Mouse (Mus musculus) limb, embryonic 14.5 days (tissue): ENCODE data around the gene Rcn3. TPM values are rescaled to one million over a fixed set of nuclear protein-coding genes. Genes with fewer than 3 reads are reported as not detected.
A peak's percentile ranks its signal among the peaks of the same experiment; 100 is the strongest.

ENCODE experiments used
- ATAC-seq: fragments of 200-750 bp; cut with Nextera tagmentation; 2 replicates; pipeline ENCODE4 v1.8.0; 2017; ENCODE audit warnings: low read depth, moderate number of reproducible peaks, moderate TSS enrichment; ENCODE audit not compliant: low FRiP score
- DNase-seq: peaks from one replicate; pipeline ENCODE4 v3.0.0-alpha.2; 2015; ENCODE audit warnings: low spot score
- H3K27ac ChIP-seq: fragments of 300-500 bp; sonication (generic); replicated peaks from 2 replicates; pipeline ENCODE4 v1.5.1; 2014; ENCODE audit warnings: low read depth, mild to moderate bottlenecking, low read length, moderate library complexity, mixed read lengths
- H3K27me3 ChIP-seq: fragments of 300-500 bp; sonication (generic); 2 replicates; pipeline ENCODE4 v1.6.1; 2014; ENCODE audit warnings: low read length, mixed read lengths; ENCODE audit not compliant: control insufficient read depth, insufficient read depth
- H3K36me3 ChIP-seq: fragments of 300-500 bp; sonication (generic); 2 replicates; pipeline ENCODE4 v1.6.1; 2014; ENCODE audit warnings: mild to moderate bottlenecking, low read length, moderate library complexity, mixed read lengths; ENCODE audit not compliant: control insufficient read depth, insufficient read depth
- H3K4me1 ChIP-seq: fragments of 300-500 bp; sonication (generic); 2 replicates; pipeline ENCODE4 v1.6.1; 2014; ENCODE audit warnings: antibody characterized with exemption, low read length, mixed read lengths; ENCODE audit not compliant: control insufficient read depth, insufficient read depth
- H3K4me2 ChIP-seq: fragments of 300-500 bp; sonication (generic); replicated peaks from 2 replicates; pipeline ENCODE4 v1.6.1; 2014; ENCODE audit warnings: low read depth, mild to moderate bottlenecking, low read length, moderate library complexity; ENCODE audit not compliant: severe bottlenecking
- H3K4me3 ChIP-seq: fragments of 300-500 bp; sonication (generic); replicated peaks from 2 replicates; pipeline ENCODE4 v1.5.1; 2014; ENCODE audit warnings: low read length
- H3K9ac ChIP-seq: fragments of 300-500 bp; sonication (generic); 2 replicates; pipeline ENCODE4 v1.6.1; 2014; ENCODE audit warnings: mild to moderate bottlenecking, low read depth, low read length, moderate library complexity; ENCODE audit not compliant: severe bottlenecking
- H3K9me3 ChIP-seq: fragments of 300-500 bp; sonication (generic); 2 replicates; pipeline ENCODE4 v1.6.1; 2016; ENCODE audit warnings: low read length; ENCODE audit not compliant: control insufficient read depth
- POLR2A ChIP-seq: fragments of 200-500 bp; IDR thresholded peaks from 2 replicates; pipeline ENCODE4 v1.8.0; 2012; ENCODE audit warnings: inconsistent platforms, mild to moderate bottlenecking, moderate library complexity, borderline replicate concordance; ENCODE audit not compliant: insufficient read depth, insufficient read length; ENCODE audit errors: extremely low read depth
- WGBS: fragments of 180-500 bp; shearing (Covaris S2); extraction: QIAGEN DNeasy Blood & Tissue Kit; methylation state at CpG from one replicate; pipeline ENCODE4 v1.1.7; 2014; 5-methylcytosine and 5-hydroxymethylcytosine counted together
- polyA plus RNA-seq, 2 experiments: library from polyadenylated mRNA; depleted of rRNA in 1 of 2; stranded (reverse) in 1 of 2; unstranded in 1 of 2; fragments of >200 nt; fragmentation: Nextera tagmentation in 1 of 2; extraction: Ambion mirVana in 1 of 2; gene quantifications; 2 replicates each; pipeline versions ENCODE4 v1.2.1 to v1.2.3; 2012 to 2014

Rcn3 gene
- polyA plus RNA-seq, 2 experiments: 577 to 679 TPM

DNA sequence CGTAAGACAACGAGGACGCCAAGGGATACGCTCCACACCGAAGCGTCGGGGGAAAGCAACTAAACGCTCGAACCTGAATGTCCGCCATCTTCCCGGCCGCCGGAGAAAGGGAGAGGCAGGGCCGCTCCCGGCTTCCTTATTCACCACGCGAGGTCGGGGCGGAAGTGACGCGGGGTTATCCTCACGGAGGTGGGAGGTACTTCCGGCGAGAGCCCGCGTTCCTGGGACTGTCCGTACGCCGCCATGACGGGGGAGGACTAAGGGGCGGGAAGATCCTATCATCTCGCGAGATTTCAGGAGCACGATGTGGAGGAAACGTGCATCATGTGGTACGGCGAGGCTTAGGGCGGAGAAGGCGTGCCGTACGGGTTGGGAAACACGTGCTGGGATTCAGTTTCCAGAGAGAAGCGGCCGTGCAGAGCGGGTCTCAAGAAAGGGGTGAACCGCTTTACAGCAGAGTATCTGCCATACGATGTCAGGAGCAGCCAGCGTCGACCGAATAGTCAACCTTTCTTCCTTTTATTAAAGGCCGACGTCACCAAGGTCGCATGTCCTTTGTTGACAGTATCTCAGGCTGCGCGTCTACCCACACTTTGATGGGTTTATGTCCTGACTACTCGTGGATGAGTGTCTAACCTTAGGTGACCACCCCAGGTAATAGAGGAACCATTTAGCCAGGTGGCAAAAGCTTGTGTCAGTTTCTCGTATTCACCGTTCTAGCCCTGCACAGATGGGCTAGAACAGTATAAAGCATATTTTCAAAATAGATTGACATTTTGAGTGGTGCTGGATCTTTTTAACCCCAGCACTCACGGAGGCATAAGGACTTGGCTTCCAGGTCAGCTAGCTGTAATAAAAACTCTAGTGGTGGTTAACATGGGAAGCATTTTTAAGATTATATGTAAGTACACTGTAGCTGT lies 32.5 kb upstream of the Rcn3 start, which contains the start of gene Rps11:
Gene Rps11 (minus strand): TSS at position 216 of the 920 bp plus-strand sequence.
- H3K9me3 ChIP-seq: no peaks in the 10 kb centered on the region
- peaks cover 33% of the 10 kb centered on the region for H3K4me1 ChIP-seq
- peak; percentile 80 for ATAC-seq
- peak within 1 kb of the TSS; percentile 97 for H3K4me3 ChIP-seq
- no peaks in the 10 kb centered on the region for H3K27me3 ChIP-seq
- under 1% methylated on average over 59 of the region's 59 CpGs for WGBS
- peaks cover 68% of the 10 kb centered on the region for H3K36me3 ChIP-seq
- peak; percentile 99 for DNase-seq
- H3K9ac ChIP-seq: peak within 1 kb of the TSS; percentile 98
- peak within 1 kb of the TSS; percentile 93 for H3K4me2 ChIP-seq
- H3K27ac ChIP-seq: peak within 1 kb of the TSS; percentile 90
- peak; percentile 75; the same call in 1 of the 2 replicates for TF ChIP-seq POLR2A

DNA sequence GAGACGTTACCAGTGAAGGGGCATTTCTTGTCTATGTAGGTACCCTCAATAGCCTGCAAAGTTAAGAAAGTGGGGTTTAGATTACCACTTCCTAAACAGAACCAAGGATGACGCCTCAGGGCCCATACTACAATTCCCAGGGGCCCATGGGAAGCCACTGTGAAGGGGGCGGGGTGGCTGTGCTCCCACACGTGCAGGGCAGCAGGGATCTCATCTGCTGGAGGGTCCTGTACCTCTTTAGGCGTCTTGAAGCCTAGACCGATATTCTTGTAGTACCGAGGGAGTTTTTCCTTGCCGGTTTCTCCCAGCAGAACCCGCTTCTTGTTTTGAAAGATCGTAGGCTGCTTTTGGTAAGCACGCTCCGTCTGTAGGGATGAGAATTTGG lies 31.2 kb upstream of the Rcn3 start:
- DNase-seq: no peak
- Histone ChIP-seq H3K27me3 (no peaks in the 10 kb centered on the region), H3K4me1 (peaks cover 31% of the 10 kb centered on the region), H3K36me3 (peaks cover 74% of the 10 kb centered on the region), H3K9ac (peak overlapping the region; percentile 98), H3K27ac (peak overlapping the region; percentile 90; the same call in 1 of the 2 replicates), H3K9me3 (no peaks in the 10 kb centered on the region), H3K4me2 (peak overlapping the region; percentile 93), H3K4me3 (peak overlapping the region; percentile 97)
- WGBS: 21% methylated on average over 12 of the region's 12 CpGs
- no peak for ATAC-seq
- no peak for TF ChIP-seq POLR2A

DNA sequence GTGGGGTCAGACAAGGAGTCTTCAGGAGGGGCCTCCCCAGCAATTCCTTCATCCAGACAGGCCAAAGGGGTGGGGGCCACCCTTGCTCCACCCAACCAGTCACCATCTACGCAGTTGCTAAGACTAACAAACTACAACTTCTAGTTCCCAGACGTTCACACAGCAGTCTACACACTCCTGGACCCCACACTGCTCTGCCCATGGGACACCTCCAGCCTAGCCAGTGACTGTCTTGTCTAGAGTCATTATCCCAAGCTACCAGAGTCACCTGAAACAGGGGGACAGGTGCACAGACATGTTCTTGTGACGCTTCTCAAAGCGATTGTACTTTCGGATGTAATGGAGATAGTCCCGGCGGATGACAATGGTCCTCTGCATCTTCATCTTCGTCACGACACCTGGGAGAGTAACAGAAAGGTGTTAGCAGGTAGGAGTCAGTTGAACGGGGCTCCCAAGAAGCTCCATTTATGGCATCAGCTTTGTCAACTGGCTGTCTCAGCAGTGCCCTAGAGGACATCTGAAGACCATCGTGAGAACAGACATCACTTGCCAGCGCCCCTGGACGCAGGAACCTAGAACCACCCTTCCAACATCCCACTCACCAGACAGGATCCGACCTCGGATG lies 30.7 kb upstream of the Rcn3 start:
- Histone ChIP-seq H3K27me3 (no peaks in the 10 kb centered on the region), H3K9me3 (no peaks in the 10 kb centered on the region), H3K4me3 (peak overlapping the region; percentile 97), H3K4me2 (peak overlapping the region; percentile 93), H3K36me3 (peaks cover 75% of the 10 kb centered on the region), H3K4me1 (peaks cover 31% of the 10 kb centered on the region), H3K27ac (no peak overlapping the region), H3K9ac (peak overlapping the region; percentile 98)
- DNase-seq: no peak
- TF ChIP-seq POLR2A: no peak
- WGBS: 83% methylated on average over 15 of the region's 15 CpGs
- ATAC-seq: no peak

GRCm38 (mm10) chr7:45121966-45122365 lies 29.9 kb upstream of the Rcn3 start:
- H3K27me3 ChIP-seq: no peaks in the 10 kb centered on the region
- peaks cover 26% of the 10 kb centered on the region for H3K4me1 ChIP-seq
- no peak overlapping the region for H3K9ac ChIP-seq
- no peak overlapping the region for H3K27ac ChIP-seq
- H3K4me2 ChIP-seq: no peak overlapping the region
- DNase-seq (no peak), ATAC-seq (no peak)
- no peak for TF ChIP-seq POLR2A
- peaks cover 70% of the 10 kb centered on the region for H3K36me3 ChIP-seq
- no peaks in the 10 kb centered on the region for H3K9me3 ChIP-seq
- H3K4me3 ChIP-seq: no peak overlapping the region

GRCm38 (mm10) chr7:45121404-45121803 lies 29.4 kb upstream of the Rcn3 start:
- 68% methylated on average over 8 of the region's 8 CpGs for WGBS
- Histone ChIP-seq H3K27ac (no peak overlapping the region), H3K36me3 (peaks cover 65% of the 10 kb centered on the region), H3K27me3 (no peaks in the 10 kb centered on the region), H3K9me3 (no peaks in the 10 kb centered on the region), H3K9ac (0 out of 2 replicates have a peak overlapping the region, but pooled peaks have one; percentile 2), H3K4me1 (peaks cover 20% of the 10 kb centered on the region), H3K4me2 (no peak overlapping the region), H3K4me3 (no peak overlapping the region)
- DNase-seq (no peak), ATAC-seq (no peak)
- TF ChIP-seq POLR2A: no peak
